Mouse (Mus musculus) adrenal gland, adult 2 months (tissue): ENCODE data around the gene Zdhhc8. TPM values are rescaled to one million over a fixed set of nuclear protein-coding genes. Genes with fewer than 3 reads are reported as not detected.

Experiments
- DNase-seq: peaks from one replicate; pipeline ENCODE4 v3.0.0; 2021
- long read RNA-seq: library from polyadenylated mRNA; stranded (forward); transcript quantifications from one replicate; pipeline ENCODE4 v2.0.0, GENCODE M21; 2021
- polyA plus RNA-seq: library from polyadenylated mRNA; depleted of rRNA; stranded (reverse); fragments of >200 nt; gene quantifications from 2 replicates; pipeline ENCODE4 v1.2.3, GENCODE M21; 2012; rRNA removed
- total RNA-seq, 2 experiments: library from RNA; stranded (reverse); gene quantifications; 2 replicates each; pipeline ENCODE4 v1.2.3; 2021

Gene Zdhhc8
- total RNA-seq (10 to 100 TPM; 23.3 to 23.8 TPM), polyA plus RNA-seq (182 and 191 TPM in 2 replicates)
- long read RNA-seq, full-length matches to known transcripts: 15 of 34 reads
- long read RNA-seq, partial matches to known transcripts: 13 of 34 reads
- long read RNA-seq, other reads (novel, unspliced or antisense): 6 of 34 reads

DNA sequence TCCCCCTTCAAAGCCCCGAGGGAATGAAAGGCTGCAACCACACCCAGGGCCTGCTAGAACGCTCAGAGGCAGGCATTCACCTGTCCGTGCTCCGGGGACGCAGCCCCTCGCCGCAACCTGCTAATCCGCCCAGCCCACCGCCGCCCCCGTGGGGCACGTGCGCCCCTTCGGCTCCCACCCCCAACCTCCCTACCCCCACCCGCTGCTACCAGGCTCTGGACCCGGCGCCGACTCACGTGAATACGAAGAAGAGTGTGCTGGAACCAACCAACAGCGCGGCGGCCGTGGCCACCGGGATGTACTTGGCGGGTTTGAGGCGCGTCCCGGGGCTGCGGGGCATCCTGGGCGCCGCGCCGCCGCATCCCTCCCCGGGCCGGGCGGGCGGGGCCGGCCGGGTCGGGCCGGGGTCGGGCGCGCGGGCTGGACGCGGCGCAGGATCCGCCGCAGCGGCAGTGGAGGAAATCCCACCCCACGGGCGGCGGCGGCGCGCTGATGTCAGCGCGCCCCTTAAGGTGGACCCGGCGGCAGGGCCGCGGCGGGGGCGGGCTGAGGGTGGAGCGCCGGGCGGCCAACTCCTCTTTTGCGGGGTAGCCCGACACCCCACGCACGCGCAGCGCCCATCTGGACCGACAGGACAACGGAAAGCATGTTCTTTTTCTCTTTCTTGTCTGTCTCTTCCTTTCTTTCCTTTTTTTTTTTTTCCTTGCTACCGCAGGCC, at the start of gene Zdhhc8:
Zdhhc8 (minus strand) TSS at position 466 of the 718 bp plus-strand sequence.
- peak; percentile 90 for DNase-seq

DNA sequence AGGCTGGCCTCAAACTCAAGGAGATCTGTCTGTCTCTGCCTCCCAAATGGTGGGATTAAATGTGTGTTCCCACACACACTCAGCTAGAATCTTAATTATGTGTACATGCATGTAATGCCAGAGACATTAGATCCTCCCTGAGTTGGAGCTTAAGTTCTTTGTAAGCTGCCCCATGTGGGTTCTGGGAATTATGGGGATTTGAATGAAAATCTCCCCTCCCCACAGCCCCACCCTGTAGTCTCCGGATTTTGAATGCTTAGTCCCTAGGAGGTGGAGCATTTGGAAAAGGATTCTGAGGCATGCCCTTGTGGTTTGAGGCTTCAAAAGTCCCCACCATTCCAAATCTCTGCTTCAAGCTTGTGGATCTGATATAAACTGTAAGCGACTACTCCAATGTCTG, 40.2 kb upstream of the Zdhhc8 start:
- DNase-seq: no peak

DNA sequence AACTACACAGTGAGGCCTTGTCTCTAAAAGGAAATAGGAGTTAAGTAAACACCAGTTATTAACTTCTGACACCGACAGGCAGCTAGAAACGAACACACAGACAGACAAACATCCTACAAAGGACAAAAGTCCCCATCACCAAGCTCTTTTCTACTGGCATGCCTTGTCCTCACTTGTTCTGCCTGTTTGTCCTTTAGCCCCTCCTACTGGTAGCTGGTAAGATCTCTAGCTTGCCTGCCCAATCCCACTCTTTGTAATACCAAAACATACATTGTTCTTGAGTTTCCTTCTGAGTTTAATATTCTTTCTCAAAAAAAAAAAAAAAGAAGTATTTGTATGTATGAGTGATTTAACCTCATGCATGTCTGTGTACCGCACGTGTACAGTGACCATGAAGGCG, 33.2 kb upstream of the Zdhhc8 start:
- DNase-seq: no peak

DNA sequence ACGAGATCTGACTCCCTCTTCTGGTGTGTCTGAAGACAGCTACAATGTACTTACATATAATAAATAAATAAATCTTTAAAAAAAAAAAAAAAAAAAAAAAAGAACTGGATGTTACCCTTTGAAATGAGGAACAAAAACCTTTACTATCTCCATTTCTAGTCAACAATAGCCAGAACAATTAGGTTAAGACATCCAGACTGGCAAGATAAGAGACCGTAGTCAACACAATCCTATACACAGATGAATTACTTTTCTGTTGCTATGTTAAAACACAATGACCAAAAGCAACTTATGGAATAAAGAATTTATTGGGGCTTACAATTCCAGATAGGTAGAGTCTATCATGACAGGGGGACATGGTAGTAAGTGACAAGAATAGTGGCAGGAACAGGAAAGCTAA, 30.1 kb upstream of the Zdhhc8 start:
- no peak for DNase-seq

DNA sequence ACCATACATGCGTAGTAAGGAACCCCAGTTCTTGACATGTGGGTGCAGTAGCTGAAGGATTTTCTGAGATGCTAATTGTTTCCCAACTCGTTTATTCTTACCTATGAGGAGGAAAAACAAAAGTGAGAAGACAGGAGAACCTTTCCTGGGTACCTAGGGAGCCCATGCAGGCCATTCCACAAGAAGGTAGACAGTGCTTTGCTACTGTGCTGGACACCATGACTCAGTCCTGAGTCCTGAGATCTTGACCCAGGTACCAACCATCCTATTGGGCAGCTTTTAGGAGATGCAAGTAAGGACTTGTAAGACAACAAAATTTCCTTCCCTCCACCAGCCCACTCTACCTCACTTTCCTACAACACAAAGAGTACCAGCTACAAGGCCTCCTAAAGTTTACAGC, 23.3 kb upstream of the Zdhhc8 start, which contains the start of gene Gm49776:
Gm49776 (minus strand) TSS at position 101 of the 400 bp plus-strand sequence.
- no peak for DNase-seq

DNA sequence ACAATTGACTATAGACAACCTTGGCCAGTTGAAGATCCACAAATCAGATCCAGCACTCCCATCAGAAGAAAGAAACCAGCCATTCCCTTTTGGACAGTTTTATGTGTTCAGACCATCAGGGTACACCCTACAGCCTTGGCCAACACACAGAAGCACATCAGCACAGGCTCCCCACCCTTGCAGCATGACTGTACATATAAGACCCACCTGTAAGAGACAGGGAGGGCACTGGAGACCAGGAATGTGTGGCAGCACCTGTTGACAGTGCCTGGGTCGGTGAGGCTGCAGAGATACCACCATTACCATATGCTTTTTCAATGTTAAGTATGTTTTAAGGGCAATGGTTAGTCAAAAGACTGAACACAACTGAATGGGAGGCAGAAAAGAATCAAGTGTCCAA, 18.9 kb upstream of the Zdhhc8 start:
- DNase-seq: no peak

DNA sequence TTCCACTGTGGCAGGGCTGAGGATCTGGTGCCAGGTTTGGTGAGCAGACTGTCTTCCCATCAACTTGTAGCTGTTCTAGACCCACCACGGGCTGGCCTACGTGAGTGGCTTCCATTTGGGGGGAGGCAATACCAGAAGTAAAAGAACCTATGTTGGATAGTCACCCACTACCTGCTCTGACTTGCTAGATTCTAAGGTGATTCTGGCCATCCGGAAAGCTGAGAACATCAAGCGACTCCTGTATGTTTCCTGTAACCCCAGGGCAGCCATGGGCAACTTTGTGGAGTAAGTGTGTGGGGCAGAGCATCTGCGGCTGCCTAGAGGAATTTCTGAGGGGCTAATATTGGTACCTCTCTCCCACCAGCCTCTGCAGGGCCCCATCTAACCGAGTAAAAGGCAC, 17.8 kb upstream of the Zdhhc8 start:
- no peak for DNase-seq

DNA sequence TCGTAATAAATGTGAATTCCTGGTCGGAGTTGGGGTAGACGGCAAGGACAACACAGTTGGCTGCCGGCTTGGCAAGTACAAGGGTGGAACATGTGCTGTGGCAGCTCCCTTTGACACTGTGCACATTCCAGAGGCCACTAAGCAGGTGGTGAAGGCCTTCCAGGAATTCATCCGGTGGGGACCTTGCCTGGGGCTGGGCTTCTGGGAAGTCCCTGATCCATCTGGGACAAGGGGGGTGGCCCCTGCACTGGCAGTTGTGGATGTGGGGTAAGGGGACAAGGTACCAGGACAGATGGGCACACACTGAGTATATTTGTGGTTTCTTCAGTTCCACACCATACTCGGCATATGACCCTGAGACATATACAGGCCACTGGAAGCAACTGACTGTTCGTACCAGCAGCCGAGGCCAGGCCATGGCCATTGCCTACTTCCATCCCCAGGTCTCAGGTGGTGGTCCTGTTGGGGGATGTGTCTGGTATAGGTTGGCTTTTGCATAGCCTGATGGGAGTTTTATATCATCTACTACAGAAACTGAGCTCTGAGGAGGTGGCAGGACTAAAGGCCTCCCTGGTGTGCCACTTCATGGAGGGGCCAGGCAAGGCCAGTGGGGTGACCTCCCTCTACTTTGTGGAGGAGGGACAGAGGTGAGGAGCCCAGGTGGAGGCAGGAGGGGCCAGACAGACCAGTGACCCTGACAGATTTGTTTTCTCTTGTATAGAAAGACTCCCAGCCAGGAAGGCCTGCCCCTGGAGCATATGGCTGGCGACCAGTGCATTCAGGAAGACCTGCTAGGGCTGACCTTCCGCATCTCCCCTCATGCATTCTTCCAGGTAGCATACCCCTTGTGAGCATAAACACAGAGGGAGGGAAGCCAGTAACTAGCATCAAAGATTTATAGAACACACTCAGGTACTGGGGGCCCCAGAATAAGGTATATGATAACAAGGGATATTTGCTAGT, 16.2 kb upstream of the Zdhhc8 start:
- DNase-seq: no peak

DNA sequence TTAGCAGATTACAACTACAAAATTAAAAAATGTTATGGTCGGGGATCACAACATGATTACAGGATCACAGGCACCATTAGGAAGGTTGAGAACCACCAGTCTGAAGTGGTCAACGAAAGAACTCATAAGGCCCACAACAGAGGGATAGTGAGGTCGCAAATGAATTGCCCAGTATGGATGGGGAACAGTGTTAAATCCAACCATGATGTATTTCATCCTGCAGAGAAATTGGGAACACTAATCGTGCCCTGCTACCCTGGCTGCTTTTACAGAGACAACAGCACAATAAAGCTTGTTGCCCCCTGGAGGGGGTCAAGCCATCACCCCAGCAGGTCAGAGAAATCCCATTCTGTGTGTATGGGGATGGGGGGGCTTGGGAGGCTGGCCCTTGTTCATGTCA, 15.3 kb upstream of the Zdhhc8 start:
- no peak for DNase-seq

DNA sequence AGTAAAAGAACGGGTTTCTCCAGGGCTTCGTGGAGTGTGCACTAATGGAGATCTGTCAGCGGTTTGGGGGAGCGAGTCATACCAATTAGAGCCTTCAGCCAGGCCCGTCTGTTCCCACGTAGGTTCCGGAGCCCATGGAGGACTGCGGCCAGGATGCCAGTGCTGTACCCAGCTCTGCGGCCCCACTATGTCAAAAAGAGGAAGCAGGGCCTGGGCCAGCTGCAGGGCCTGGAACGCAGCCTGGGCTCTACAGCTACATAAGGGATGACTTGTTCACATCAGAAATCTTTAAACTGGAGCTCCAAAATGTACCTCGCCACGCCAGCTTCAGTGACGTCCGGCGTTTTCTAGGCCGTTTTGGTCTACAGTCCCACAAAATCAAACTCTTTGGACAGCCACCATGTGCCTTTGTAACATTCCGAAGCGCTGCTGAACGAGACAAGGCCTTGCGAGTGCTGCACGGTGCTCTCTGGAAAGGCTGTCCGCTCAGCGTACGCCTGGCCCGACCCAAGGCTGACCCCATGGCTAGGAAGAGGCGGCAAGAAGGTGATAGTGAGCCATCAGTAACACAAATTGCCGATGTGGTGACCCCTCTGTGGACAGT, 14.5 kb upstream of the Zdhhc8 start:
- peak; percentile 59 for DNase-seq

DNA sequence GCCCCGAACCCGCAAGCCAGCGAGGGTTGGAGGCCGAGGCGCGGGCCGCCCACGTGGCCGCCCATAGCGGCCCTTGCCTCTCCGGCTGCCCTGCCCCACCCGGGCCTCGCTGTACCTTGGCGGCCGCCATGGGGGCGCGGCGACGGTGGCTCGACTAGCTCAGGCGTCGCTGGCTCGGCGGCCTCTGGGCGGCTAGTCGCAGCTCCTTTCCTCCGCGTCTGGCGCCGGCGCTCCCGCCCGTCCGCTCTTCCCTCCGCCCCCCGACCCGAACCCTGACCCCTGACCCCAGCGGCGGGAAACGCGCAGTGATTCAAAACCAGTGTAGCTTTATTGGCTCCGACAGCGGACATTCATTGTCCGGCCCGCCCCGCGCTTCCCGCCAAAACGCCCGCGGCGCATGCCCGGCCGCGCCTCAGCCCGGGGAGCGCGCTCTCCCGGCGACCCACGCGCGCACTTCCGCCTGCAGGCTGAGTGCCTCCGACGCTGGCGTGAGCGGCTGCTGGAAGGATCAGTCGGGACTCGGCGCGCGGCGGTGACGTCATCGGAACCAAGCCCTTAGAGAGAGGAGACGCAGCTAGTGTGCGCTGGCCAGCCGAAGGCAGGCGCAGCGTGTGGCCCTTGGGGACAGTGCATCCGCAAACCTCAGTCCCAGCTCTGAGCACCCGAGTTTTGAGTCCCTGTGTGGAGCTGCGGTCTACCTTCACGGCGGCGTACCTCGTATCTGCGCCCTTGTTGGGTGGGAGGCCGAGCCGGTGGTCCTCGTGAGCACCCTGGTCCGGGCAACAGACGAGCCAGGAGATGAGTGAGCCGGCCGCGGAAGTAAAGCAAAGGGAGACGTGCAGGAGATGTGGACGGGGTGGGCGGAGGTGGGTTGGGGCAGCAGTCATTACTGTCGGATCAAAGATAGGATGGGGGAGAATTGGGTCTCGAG, 13.8 kb upstream of the Zdhhc8 start, which contains the start of the genes Trmt2a and Ranbp1:
Trmt2a (plus strand) TSS at position 247 of the 931 bp plus-strand sequence.
Ranbp1 (minus strand) TSS at position 300 of the 931 bp plus-strand sequence.
- DNase-seq: peak; percentile 99

DNA sequence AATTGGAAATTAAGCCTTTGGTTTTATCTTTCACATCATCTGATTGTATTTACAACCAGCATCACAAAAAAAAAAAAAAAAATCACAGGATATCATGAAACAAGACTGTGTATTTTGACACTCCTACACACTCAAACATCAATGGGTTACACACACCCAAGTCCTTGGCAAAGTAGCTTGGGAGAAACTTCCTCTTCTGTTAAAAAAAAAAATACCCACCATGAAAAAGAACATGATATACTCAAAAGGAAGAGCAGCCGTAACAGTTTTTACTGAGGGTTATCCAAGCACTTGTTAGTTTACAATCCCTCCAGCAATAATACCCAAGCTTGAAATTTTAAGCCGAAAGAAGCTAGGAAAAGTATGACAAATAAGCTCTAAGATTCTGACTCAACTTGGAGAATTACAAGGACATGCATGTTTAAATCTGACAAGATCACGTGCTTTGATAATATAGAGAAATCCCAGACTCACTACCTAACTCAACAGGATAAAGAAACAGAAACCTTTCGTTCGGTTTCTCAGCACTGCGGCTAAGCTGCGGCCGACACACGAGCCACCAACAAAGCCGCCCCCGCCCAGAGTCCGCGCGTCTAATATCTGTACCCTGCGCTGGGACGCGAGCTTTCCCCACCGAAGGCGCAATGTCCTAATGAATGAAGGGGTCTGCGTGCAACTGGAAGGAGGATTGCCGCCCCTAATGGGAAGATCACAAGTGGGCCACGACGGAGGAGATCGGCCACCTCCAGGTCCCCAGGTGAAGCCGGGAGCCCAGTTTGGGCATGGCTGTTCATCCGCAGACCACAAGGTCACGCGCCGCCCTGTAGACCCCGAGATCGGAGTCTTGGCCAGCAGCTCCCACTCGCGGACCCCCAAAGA, 12.8 kb upstream of the Zdhhc8 start:
- no peak for DNase-seq

DNA sequence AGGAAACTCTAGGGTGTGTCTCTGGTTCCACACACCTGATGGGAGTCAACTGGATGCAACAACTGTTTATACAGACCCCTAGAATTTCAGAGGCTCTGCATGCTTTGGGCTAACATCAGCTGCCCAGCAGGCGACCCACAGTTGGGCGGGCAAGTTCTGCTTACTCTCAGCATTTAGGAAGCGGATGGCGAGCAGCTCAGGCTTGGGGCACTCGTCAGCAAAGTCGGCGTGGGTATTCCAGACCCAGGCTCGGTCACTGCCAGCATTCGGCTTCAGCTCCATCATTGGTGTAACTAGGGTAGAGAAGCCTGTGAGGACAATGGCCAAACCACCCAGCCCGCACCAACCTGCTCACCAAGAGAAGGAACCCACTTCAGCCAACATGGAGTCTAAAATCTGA, 6.6 kb upstream of the Zdhhc8 start:
- DNase-seq: no peak

DNA sequence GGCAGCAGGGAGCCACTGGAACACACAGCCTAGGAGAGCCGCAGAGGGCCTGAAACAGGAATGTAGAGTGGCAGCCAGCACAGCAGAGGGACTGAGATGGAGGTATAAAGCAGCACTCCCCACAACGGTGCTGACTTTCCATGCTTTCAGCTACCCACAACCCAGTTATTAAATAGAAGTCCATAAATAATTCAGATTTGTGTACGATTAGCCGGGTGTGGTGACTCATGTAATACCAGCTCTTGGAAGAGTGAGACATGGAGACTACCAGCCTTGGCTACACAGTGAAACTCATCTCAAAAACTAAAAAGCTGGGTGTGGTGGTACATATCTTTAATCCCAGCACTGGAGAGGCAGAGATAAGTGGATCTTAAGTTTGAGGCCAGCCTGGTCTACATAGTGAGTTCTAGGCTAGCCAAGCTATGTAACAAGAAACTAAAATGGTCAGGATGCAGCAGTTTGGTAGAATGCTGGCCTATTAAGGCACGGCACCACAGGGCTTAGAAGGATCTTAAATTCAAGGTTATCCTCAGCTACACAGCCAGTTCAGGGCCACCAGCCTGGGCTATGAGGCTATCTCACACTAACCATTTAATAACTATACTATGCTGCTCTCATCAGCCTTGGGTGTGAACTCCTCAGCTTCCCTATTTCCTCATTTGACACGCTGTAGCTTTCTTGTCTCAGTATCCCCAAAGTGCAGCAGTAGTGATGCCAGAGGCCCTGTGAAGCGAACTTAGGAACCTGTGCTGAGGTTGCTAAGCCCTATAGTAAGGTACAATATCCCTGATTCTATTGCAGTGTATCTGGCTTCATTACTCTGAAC, 2.0 kb upstream of the Zdhhc8 start:
- peak; percentile 43 for DNase-seq

DNA sequence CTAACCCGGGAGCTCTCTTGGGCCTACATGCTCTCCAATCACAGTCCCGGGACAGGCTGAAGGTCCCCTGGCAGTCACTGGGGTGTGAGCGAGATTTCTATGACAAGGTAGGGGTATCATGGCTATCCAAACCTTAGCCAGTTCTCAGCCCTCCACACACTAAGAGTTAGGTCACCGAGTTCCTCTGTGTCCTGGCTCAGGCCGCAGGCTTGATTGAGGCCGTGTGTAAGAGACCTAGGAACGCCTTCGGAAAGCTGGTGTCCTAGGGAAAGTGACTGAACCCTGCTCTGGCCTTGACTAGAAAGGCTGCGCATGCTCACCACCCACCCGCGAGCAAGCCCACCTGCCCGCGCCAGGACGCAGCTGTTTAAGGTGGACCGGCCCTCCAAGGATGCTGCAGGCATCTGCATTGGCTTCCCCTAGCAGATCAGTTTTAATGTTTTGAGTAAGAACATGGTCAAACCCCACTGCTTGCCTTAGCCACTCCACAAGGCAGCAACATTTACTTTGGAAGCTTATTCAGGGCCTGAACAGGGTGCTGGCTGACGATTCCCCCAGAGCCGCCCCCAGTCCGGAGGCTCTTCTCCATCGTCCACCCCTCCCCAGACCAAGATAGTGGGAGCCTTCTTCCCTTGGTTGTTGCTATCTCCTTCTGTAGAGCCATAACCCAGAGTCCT, 591 bp upstream of the Zdhhc8 start:
- DNase-seq: peak; percentile 84

DNA sequence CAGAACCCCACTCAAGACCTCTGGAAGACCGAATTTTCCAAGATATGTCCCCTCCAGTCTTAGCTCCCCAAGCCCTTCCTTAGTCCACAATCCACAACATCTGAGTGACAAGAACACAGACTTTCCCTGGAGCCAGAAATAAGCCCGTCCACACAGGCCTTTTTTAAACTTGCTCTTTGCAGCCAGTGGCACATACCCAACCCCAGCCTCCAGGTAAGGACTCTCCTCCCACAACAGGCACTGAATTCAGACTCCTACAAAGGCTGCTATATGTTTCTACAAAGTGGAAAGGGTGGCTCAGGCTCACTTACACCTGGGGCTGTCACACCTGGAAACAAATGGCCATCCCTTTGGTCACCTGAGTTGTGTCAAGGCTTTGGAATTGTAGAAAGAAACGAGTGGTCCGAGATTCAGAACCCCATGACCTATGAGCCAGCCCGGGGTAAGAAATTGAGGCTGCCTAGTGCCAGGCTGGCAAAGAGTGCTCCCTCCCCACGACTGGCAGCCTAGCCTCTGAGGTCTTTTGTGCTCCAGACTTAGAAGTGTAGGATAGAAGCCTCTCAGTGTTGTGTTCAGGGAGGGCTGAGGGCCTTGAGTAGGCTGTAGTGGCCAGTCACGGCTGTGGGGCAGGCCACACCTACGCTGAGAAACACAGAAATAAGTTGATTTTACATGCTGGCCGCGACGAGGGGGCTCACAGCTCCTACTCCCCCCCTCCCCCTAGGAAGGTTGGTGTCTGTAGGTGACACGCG, 841 bp downstream of the Zdhhc8 start:
- DNase-seq: no peak

DNA sequence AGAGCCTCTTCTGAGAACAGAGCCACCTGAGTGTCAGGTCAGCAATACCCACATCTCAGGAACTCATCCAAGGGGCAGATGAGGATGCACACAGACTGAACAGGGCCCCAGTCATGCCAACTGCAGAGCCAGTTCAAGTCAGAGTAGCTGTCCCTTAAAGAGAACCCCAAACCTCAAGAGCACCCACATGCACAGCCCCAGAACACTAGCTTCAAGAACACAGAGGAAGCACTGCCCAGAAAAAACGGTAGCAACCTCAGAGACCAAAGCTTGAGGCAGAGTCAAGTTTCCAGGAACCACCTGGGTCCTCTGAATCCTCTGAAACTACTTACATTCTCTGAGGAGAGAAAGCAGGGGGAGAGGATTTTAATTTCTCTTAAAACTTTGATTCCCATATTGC, 1.5 kb downstream of the Zdhhc8 start:
- no peak for DNase-seq

DNA sequence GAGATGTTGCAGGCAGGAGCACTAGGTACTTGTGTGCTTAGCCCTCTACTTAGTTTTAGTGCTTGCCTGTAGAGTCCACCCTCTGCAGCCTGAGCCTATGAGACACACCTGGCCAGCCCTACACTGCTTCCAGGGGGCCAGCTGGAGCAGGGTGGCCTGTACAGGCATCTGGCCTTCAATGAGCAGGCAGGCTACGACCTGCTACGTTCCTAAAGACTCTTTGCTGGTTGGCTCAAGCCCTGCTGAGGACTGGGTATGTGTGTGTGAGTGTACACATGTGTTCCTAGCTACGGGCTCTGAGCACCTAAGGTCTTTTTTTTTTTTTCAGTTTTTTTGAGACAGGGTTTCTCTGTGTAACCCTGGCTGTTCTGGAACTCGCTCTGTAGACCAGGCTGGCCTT, 3.5 kb downstream of the Zdhhc8 start:
- no peak for DNase-seq
